Mouse (Mus musculus): Measurements from ENCODE around the gene Cspg5.

The Cspg5 gene

DNA sequence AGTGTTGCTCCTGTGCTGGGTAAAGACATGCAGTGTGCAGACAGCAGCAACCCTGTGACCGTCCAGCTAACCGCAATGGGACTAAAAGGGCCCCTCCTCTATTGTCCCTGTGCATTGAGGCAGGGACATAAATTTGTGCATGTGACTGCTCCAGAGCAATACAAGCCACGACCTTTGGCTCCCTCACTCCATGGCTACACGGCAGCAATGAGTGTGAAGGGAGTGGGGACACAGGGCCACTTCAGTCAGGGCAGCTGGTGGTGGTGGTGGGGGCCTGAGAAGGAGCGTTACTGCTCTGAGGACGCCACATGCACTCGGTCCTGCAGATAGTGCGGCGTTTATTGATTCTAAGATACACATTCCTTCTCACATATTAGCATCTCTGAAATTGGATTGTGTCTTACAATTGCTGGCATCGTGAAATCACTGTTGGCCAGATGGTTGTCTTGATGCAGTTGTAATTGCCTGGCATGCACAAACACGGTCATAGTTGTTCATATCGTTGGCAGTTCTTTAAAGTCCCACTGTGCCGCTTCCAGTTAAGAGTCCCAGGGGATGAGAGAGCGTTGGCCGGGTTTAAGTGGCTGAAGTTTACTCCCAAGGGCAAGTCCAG is 11.9 kb downstream of the Cspg5 start:
- DNase-seq, result no peak

DNA sequence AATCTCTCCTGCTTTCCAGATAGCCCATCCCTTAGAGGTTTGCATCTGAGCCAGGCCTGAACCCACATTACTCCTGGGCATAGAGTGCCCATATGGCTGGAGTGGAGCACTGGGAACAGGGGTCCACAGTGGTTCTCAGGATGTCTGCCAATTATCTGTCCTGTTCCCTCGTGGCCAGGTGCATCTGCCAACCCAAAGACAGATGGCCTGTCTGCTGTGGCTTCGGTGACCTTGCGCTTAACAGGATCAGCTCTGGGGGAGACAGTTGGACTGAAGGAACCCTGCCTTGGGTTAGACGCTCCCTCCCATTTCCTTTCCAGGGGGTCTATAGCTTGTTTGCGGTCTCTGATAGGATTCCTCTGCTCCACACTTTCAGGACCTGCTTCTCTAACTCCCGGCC is 15.1 kb downstream of the Cspg5 start:
- no peak for DNase-seq

DNA sequence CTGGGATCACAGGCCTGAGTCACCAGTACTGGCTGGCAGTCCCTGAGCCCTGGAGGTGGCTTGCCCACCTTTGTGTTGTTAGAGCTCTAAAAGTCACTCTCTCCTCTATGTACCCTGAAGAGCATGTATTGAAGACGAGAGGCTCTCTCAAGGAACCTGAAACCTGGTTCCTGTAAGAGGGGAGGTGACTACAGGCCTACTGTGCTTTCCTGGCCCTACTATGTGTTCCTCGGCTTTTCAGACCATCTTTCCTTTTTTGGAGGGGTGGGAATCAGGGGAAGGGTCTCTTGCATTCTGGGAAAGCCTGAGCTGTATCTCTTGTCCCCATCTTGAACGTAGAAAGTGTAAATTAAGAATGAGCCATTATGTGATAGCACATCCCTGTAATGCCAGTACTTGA is 15.5 kb downstream of the Cspg5 start:
- DNase-seq, result no peak

DNA sequence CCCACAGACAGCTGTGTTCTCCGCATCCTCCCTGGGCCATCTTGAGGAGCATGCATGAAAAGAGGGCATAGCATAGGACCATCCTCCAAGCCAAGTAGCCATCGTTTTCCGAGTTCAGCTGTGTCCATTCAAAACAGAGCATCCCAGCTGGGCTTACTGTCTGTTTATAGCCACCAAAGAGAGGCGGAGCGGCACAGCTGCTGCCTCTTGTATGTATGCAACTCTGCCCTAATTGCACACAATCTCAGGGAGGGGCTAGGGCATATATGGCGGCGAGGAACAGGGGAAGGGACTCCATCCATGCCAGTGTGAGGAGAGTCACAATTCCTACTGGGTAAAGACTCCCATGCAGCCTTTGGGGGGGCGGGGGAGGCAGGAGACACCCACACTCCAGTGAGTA is 19.6 kb downstream of the Cspg5 start:
- DNase-seq, result no peak

DNA sequence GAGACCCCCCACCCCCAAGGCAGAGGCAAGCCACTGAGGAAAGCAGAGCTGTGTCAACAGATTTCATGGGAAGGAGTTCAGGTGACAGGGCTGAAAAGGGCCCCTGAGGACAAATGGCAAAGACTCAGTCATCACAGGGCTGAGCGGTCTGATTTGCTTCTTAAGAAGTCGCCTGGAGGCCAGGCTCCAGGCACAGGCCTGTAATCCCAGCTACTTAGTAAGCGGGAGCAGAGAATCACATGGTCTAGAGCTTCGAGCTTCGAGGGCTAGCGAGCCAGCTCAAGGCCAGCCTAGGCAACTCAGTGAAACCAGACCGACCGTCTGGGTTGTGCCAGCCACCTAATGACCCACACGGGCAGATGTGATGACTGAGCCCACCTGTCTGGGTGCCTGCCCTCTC is 21.4 kb downstream of the Cspg5 start:
- DNase-seq, result no peak

DNA sequence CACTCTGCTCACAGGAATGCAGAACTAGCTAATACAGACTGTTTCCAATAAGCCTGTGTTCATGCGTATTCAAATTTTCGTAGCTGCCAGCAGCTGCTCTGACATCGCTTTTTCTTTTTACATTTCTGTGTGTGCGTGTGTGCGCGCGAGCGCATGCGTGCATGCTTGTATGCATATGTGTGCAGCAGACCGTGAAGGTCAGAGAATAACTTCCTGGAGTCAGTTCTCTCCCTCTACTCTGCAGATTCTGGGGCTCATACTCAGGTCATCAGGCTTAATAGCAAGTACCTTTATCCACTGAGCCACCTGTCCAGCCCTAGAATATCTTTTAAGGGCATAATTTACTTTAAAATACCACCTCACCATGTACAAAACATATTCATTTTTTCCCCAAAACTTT is 24.8 kb downstream of the Cspg5 start:
- no peak for DNase-seq

DNA sequence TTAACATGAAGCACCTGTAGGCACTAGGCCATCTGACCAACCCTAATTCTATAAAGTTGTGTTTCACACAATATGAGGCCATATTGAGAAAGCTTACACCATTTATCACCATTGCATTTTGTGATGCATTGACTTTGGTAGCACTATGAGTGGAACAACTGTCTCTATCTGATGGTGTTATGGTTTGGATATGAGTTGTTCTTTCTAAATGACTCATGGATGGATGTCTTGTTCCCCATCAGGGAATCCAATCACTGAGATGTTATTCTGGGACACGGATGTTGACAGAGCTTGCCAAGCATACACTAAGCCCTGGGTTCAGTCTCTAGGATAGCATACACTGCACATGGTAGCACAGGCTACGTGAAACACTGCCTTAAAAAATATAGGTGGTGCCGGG is 28.7 kb downstream of the Cspg5 start:
- no peak for DNase-seq

DNA sequence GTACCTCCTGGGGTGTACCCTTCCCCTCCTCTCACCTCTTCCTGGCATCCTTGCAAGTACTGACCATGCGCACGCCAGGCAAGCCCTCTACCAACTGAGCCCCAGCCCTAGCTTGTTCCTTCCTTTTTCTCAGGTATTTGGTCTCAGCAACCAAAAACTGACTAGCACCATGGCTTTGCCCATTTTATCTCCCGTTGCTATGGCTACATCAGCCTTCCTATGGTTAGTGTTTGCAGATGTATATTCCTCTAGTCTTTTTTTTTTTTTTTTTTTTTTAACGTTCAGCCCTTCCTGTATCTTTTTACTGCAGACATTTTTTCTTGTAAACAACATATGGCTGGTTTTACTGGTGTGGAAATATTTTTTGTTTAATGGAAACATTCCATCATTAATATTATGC is 29.9 kb downstream of the Cspg5 start:
- no peak for DNase-seq

DNA sequence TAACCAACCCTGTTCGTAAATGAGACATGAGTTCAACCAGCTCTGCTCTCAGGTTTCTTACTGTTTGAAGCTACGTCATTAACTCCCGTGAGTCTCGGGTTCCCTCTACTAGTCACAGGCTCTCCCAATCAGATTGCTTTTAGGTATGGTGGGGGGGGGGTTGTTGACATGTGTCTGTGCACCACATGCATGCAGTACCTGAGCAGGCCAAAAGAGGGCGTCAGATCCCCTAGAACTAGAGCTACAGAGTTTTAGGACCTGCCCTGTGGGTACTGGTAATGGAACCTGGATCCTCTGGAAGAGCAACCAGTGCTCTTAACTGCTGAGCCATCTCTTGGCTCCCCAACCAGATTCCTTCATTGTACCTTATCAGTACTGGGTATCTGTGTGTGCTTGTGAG is 32.3 kb downstream of the Cspg5 start:
- no peak for DNase-seq

DNA sequence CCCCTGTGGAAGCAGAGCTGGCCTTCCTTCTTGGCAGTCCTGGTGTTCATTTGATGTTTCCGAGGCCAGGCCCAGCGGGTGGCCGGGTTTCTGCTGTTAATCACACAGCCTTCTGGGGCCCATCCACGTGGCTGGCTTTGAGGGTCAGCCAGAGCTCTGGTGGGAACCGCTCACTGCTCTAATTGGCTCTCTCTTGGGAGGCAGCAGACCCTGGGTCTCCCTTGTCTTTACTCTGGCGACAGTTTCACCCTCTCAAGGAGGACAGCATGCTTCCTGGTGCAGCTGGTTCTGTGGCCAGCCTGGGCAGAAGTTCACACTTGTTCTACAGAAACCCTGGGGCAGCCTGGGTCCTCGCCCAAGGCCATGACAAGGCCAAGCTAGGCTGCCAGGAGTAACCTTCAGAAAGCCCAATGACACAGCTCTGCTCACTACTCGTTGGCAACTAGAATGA is 33.9 kb downstream of the Cspg5 start:
- DNase-seq, result no peak

DNA sequence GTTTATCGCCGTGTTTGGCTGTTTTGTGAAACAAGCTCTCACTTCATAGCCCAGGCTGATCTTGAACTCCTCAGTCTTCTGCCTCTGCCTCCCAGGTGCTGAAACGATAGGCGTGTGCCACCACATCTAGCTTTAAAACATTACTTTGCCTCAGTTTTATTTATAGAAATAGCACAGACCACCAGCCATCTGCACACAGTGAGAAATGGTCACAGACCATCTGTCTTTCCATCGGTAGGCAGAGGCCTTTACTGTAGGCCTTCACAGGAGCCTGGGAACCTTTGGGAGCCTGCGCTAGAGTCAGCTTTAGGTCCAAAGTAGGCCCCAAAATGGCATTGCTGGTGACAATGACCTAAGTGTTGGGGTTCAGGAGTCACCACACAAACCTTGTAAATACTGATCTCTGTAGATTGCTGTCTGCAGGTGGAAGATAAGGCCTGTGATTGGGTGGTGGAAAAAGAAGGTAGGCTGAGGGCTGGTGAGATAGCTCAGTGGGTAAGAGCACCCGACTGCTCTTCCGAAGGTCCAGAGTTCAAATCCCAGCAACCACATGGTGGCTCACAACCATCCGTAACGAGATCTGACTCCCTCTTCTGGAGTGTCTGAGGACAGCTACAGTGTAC is 40.6 kb downstream of the Cspg5 start:
- DNase-seq, result no peak

DNA sequence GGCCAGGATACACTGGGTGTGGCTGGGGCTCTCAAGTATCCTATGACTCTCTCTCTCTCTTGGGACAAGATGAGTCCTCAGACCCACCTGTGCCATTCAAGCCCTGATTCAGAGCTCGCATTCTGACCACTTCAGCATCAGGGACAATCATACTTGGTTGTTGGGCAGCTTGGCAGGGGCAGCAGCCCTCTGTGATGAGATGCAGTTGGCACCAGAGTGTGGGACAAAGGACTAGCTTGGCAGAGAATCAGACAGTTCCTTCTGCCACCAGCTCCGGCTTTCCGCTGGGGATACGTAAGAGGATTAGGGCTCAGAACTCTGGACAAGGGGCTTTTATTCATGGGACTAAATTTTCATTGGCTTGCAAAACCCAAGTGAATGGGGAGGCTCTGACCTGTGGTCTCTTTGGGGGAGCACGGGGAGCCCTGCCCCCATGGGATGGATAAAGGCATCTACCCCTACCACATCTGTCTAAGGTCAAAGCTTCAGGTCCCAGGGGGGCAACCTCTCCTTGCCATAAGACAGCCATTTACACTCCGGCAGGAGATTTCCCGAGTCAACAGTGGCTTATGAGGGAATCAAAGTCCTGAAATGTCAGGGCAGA is 43.8 kb downstream of the Cspg5 start:
- no peak for DNase-seq

DNA sequence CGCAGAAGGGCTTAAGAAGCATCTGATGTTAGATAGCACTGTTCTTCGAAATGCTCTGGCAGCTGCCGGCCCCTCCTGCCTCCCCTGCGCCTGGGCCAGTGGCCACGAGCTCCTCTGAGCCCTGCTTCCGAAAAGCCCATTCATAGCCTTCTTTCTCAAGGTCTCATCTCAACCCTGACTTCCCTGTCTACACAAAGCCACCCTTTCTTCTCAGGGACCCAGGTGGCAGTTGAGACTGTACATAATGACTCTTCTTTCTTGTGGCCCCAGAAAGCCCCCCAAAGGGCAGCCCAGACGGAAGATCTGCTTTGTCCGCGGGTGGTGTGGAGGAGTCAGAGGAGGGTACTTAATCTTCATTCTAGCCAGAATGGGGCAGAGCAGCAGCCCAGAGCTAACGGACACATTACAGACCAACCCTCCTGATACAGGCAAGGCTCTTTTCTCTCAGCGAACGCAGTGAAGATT is 49.7 kb downstream of the Cspg5 start:
- DNase-seq, result no peak

DNA sequence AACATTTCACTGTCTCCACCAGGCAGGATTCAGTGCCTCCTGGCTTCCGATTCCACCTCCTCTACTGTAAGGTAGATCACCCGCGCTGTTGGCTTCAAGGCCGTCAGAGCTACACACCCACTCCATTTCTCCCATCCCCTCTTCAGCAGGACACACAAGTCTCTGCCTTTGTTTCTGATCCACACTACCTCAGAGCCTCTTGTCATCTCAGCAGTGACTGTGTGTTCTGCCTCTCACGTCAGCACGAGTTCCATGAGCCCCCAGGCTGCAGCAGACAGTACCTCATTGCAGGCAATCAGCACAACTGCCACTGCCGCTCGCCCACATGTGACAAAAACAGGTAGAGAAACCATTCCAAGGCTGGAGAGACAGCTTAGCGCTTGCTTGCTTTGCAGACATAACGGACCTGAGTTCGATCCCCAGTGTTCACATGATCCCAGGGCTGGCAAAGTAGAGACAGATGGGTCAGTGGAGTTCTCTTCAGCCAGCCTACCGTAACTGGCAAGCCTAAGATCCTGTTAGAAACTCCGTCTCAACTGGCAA is 50.4 kb downstream of the Cspg5 start:
- no peak for DNase-seq

DNA sequence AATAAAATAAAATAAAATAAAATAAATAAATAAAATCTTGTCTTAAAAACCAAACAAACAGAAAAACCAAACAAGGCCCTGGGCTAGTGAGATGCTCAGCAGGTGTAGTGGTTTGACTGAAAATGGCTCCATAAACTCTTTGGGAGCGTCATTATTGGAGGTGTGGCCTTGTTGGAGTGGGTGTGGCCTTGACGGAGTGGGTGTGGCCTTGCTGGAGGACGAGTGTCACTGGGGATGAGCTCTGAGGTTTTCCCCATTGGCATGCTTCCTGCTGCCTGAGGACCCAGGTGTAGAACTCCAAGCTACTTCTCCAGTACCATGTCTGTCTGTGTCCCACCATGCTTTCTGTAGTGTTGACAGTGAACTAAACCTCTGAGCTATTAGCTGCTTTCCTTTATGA is 51.2 kb downstream of the Cspg5 start:
- no peak for DNase-seq

DNA sequence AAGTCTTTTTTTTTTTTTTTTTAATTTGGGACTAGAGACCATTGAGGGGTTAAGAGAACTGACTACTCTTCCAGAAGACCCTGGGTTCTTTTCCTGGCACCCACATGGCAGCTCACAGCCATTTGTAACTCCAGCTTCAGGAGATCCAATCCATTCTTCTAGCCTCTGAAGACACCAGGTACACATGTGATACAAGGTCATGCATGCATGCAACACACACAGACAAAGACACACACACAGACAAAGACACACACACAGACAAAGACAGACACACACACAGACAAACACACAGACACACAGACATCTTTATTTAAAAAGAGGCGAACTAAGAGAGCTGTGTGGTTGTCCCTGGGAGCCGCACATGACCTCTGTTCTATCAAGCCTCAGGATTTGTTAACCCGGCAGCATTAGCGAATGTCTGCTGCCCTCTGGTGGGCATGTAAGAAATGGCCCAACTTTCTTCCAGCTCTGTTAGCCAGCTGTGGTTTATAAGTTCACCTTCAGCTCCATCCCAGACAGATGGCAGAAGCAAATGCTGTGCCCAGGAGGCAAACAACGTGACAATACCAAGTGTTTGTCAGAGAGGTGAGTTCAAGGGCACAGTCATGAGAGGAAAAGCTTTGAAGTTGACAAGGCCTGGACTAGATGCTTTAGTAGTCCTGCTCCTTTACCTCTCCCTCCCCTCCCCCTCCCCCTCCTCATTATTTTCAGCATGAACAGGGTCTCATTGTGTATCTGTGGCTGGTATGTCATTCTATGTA is 53.5 kb downstream of the Cspg5 start:
- DNase-seq, result peak; percentile 28 to 37

DNA sequence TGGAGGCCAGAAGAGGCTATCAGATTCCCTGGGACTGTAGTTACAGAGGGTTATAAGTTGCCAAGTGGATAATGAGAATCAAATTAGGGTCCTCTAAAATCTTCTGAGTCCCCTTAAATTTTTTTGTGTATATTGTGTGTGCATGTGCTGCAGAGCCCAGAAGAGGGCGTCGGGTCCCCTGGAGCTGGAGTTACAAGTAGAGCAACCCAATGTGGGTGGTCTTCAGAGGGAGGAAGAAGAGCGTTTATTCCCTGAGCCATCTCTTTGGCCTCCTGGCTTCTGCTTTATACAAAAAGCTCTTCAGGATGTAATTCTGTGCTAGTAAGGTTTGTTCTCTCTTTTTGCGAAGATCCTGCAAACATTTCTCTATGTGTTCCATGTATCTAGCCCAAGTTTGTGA is 60.9 kb downstream of the Cspg5 start:
- peak; percentile 13 to 24 for DNase-seq

DNA sequence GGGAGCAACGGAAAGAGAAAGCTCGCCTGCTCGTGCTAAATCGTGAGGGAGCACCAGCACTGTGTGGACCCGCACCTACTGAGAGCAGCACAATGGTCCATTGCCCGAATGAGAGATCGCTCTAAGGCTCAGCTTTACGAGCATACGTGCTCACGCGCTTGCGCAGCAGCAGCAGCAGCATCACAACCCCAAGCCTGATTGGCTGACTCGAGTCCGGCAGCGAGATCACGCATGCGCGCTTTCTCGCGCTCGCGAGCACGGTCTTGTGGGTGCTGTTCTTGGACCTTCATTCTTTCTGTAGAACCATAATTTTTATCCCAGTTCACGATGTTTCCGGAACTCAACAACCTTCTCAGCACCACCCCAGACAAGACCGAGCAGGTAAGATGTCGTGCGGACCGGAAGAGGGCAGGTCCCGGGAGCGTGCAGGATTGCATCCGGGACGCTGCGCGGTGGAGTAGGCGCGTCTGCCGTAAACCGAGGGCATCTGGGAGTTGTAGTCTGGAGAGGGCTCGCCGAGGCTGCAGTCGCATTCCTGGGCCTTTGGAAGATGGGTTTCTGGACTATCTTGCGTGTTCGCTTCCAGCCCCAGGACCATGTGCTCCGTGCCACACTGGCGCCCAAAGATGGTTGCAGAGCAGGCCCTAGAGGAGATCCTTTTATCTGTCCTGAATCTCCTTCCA is 61.5 kb downstream of the Cspg5 start, which contains the start of gene Elp6:
Gene Elp6, plus strand, starts transcription at position 205 of the 683 bp plus-strand sequence.
- peak; percentile 79 to 86 for DNase-seq

DNA sequence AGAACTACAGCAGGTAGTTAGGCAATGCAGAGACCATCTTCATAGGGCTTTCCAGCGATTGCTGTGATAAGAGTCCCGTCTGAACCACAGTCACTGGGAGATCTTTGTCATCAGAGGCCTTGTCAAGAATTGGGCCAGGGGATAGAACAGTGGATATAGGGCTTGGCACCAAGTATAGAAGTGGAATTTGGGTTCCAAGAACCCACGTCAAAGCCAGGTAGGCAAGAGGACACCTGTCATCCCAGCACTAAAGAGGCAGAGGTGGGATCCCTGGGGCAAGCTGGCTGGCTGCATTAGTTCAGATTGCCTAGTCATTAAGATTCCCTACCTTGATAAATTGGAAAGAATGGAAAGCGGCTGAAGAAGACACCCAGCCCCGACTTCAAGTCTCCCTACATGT is 62.8 kb downstream of the Cspg5 start:
- no peak for DNase-seq

Measured in thymus, adult 18-20 months (tissue).